Mouse (Mus musculus): ENCODE measurements at regions not wholly inside any gene's neighbourhood (a gene's known extent, or its start where the extent isn't known, plus 50 kb on each side); places are given as distances from the start of the nearest gene placed in this dataset.

- 88% methylated on average over 4 of the region's 4 CpGs for WGBS
- no peak overlapping the region for H3K4me2 ChIP-seq (ENCODE audit: low read depth, low read length, severe bottlenecking)
- H3K36me3 ChIP-seq (ENCODE audit: control insufficient read depth, insufficient read depth, low read length), result no peaks in the 10 kb centered on the region
- H3K9me3 ChIP-seq (ENCODE audit: control insufficient read depth, low read length), result no peaks in the 10 kb centered on the region
- no peak overlapping the region for H3K27ac ChIP-seq (ENCODE audit: low read depth, low read length)
- DNase-seq (ENCODE audit: low spot score), result no peak
- no peak for ATAC-seq (replicated peaks; ENCODE audit: low FRiP score)
- peaks cover 5% of the 10 kb centered on the region; the same call in 1 of the 2 replicates for H3K4me1 ChIP-seq (replicated peaks; ENCODE audit: control insufficient read depth, insufficient read depth, low read length)
- no peak overlapping the region for H3K4me3 ChIP-seq (ENCODE audit: low read depth, low read length)
- no peaks in the 10 kb centered on the region for H3K27me3 ChIP-seq (ENCODE audit: control insufficient read depth, insufficient read depth, low read length)
- H3K9ac ChIP-seq (ENCODE audit: low read length), result no peak overlapping the region
Observed at GRCm38 (mm10) chr7:130095141-130095540, 425.0 kb downstream of the Ate1 start.

- DNase-seq (ENCODE audit: low spot score) (no peak), ATAC-seq (replicated peaks; ENCODE audit: low FRiP score) (no peak)
- H3K4me3 ChIP-seq (ENCODE audit: low read depth, low read length), result no peak overlapping the region
- 89% methylated on average over 10 of the region's 10 CpGs for WGBS
- no peak overlapping the region for H3K27ac ChIP-seq (ENCODE audit: low read depth, low read length)
- no peaks in the 10 kb centered on the region for H3K36me3 ChIP-seq (ENCODE audit: control insufficient read depth, insufficient read depth, low read length)
- no peaks in the 10 kb centered on the region for H3K9me3 ChIP-seq (ENCODE audit: control insufficient read depth, low read length)
- no peak overlapping the region for H3K4me2 ChIP-seq (ENCODE audit: low read depth, low read length, severe bottlenecking)
- H3K9ac ChIP-seq (ENCODE audit: low read length), result no peak overlapping the region
- no peaks in the 10 kb centered on the region for H3K27me3 ChIP-seq (ENCODE audit: control insufficient read depth, insufficient read depth, low read length)
- no peaks in the 10 kb centered on the region for H3K4me1 ChIP-seq (replicated peaks; ENCODE audit: control insufficient read depth, insufficient read depth, low read length)
Observed at GRCm38 (mm10) chr7:130098606-130099005, 421.6 kb downstream of the Ate1 start.

GRCm38 (mm10) chr7:130102671-130103070 is 417.5 kb downstream of the Ate1 start:
- no peaks in the 10 kb centered on the region for H3K27me3 ChIP-seq (ENCODE audit: control insufficient read depth, insufficient read depth, low read length)
- H3K4me1 ChIP-seq (replicated peaks; ENCODE audit: control insufficient read depth, insufficient read depth, low read length), result no peaks in the 10 kb centered on the region
- WGBS, result 84% methylated on average over 5 of the region's 5 CpGs
- H3K4me2 ChIP-seq (ENCODE audit: low read depth, low read length, severe bottlenecking), result no peak overlapping the region
- no peak overlapping the region for H3K27ac ChIP-seq (ENCODE audit: low read depth, low read length)
- ATAC-seq (replicated peaks; ENCODE audit: low FRiP score), result no peak
- H3K4me3 ChIP-seq (ENCODE audit: low read depth, low read length), result no peak overlapping the region
- no peaks in the 10 kb centered on the region for H3K36me3 ChIP-seq (ENCODE audit: control insufficient read depth, insufficient read depth, low read length)
- no peaks in the 10 kb centered on the region for H3K9me3 ChIP-seq (ENCODE audit: control insufficient read depth, low read length)
- DNase-seq (ENCODE audit: low spot score), result no peak
- no peak overlapping the region for H3K9ac ChIP-seq (ENCODE audit: low read length)

- H3K27ac ChIP-seq (ENCODE audit: low read depth, low read length), result no peak overlapping the region
- WGBS, result 81% methylated on average over 5 of the region's 5 CpGs
- no peaks in the 10 kb centered on the region for H3K36me3 ChIP-seq (ENCODE audit: control insufficient read depth, insufficient read depth, low read length)
- no peak overlapping the region for H3K4me3 ChIP-seq (ENCODE audit: low read depth, low read length)
- no peak for DNase-seq (ENCODE audit: low spot score)
- no peaks in the 10 kb centered on the region for H3K9me3 ChIP-seq (ENCODE audit: control insufficient read depth, low read length)
- no peak overlapping the region for H3K4me2 ChIP-seq (ENCODE audit: low read depth, low read length, severe bottlenecking)
- ATAC-seq (replicated peaks; ENCODE audit: low FRiP score), result no peak
- H3K9ac ChIP-seq (ENCODE audit: low read length), result no peak overlapping the region
- no peaks in the 10 kb centered on the region for H3K4me1 ChIP-seq (replicated peaks; ENCODE audit: control insufficient read depth, insufficient read depth, low read length)
- H3K27me3 ChIP-seq (ENCODE audit: control insufficient read depth, insufficient read depth, low read length), result no peaks in the 10 kb centered on the region
Observed at GRCm38 (mm10) chr7:130106961-130107360, 413.2 kb downstream of the Ate1 start.

- no peaks in the 10 kb centered on the region for H3K4me1 ChIP-seq (replicated peaks; ENCODE audit: control insufficient read depth, insufficient read depth, low read length)
- H3K27me3 ChIP-seq (ENCODE audit: control insufficient read depth, insufficient read depth, low read length), result no peaks in the 10 kb centered on the region
- H3K27ac ChIP-seq (ENCODE audit: low read depth, low read length), result no peak overlapping the region
- no peak for ATAC-seq (replicated peaks; ENCODE audit: low FRiP score)
- H3K4me3 ChIP-seq (ENCODE audit: low read depth, low read length), result no peak overlapping the region
- no peak for DNase-seq (ENCODE audit: low spot score)
- H3K4me2 ChIP-seq (ENCODE audit: low read depth, low read length, severe bottlenecking), result no peak overlapping the region
- H3K9ac ChIP-seq (ENCODE audit: low read length), result no peak overlapping the region
- WGBS, result 95% methylated on average over 17 of the region's 17 CpGs
- H3K36me3 ChIP-seq (ENCODE audit: control insufficient read depth, insufficient read depth, low read length), result no peaks in the 10 kb centered on the region
- no peaks in the 10 kb centered on the region for H3K9me3 ChIP-seq (ENCODE audit: control insufficient read depth, low read length)
Observed at GRCm38 (mm10) chr7:130108362-130108761, 411.8 kb downstream of the Ate1 start.

Data from forebrain, embryonic 11.5 days (tissue).